Mouse (Mus musculus): Measurements from ENCODE around the gene Coro1c.

Coro1c gene

GRCm38 (mm10) chr5:113908592-113909441, at the start of gene Coro1c:
Gene Coro1c (minus strand): TSS chr5:113908758.
- DNase-seq (ENCODE audit: low read depth, low spot score), result peak; percentile 97

- DNase-seq (ENCODE audit: low read depth, low spot score), result peak; percentile 85
Measured at GRCm38 (mm10) chr5:113956510-113956909, 48.0 kb upstream of the Coro1c start.

GRCm38 (mm10) chr5:113955691-113956090, 47.1 kb upstream of the Coro1c start:
- DNase-seq (ENCODE audit: low read depth, low spot score), result no peak

- no peak for DNase-seq (ENCODE audit: low read depth, low spot score)
Measured at GRCm38 (mm10) chr5:113955281-113955680, 46.7 kb upstream of the Coro1c start.

- DNase-seq (ENCODE audit: low read depth, low spot score), result peak; percentile 88
Measured at GRCm38 (mm10) chr5:113954421-113954820, 45.9 kb upstream of the Coro1c start.

- no peak for DNase-seq (ENCODE audit: low read depth, low spot score)
Measured at GRCm38 (mm10) chr5:113952519-113952918, 44.0 kb upstream of the Coro1c start.

GRCm38 (mm10) chr5:113951693-113952071, 43.1 kb upstream of the Coro1c start:
- no peak for DNase-seq (ENCODE audit: low read depth, low spot score)

GRCm38 (mm10) chr5:113950786-113951692, 42.5 kb upstream of the Coro1c start:
- peak; percentile 86 for DNase-seq (ENCODE audit: low read depth, low spot score)

- DNase-seq (ENCODE audit: low read depth, low spot score), result no peak
Measured at GRCm38 (mm10) chr5:113950133-113950532, 41.6 kb upstream of the Coro1c start.

GRCm38 (mm10) chr5:113947280-113947679, 38.7 kb upstream of the Coro1c start:
- no peak for DNase-seq (ENCODE audit: low read depth, low spot score)

- peak; percentile 23 for DNase-seq (ENCODE audit: low read depth, low spot score)
Measured at GRCm38 (mm10) chr5:113945126-113945525, 36.6 kb upstream of the Coro1c start.

- no peak for DNase-seq (ENCODE audit: low read depth, low spot score)
Measured at GRCm38 (mm10) chr5:113943328-113943727, 34.8 kb upstream of the Coro1c start.

GRCm38 (mm10) chr5:113942580-113942979, 34.0 kb upstream of the Coro1c start:
- DNase-seq (ENCODE audit: low read depth, low spot score), result no peak

- no peak for DNase-seq (ENCODE audit: low read depth, low spot score)
Measured at GRCm38 (mm10) chr5:113939263-113939900, 30.8 kb upstream of the Coro1c start.

GRCm38 (mm10) chr5:113937650-113938049, 29.1 kb upstream of the Coro1c start:
- DNase-seq (ENCODE audit: low read depth, low spot score), result peak; percentile 45

GRCm38 (mm10) chr5:113933889-113934288, 25.3 kb upstream of the Coro1c start:
- DNase-seq (ENCODE audit: low read depth, low spot score), result no peak

GRCm38 (mm10) chr5:113933480-113933879, 24.9 kb upstream of the Coro1c start:
- no peak for DNase-seq (ENCODE audit: low read depth, low spot score)

GRCm38 (mm10) chr5:113932310-113932709, 23.8 kb upstream of the Coro1c start:
- DNase-seq (ENCODE audit: low read depth, low spot score), result no peak

- DNase-seq (ENCODE audit: low read depth, low spot score), result peak; percentile 51
Measured at GRCm38 (mm10) chr5:113930648-113931609, 22.4 kb upstream of the Coro1c start.

GRCm38 (mm10) chr5:113929950-113930647, 21.5 kb upstream of the Coro1c start:
- DNase-seq (ENCODE audit: low read depth, low spot score), result no peak
